Mouse (Mus musculus) liver, postnatal 0 days (tissue): Measurements from ENCODE around the gene Myh6. TPM values are rescaled to one million over a fixed set of nuclear protein-coding genes. Genes with fewer than 3 reads are reported as not detected.
"Not testable (repeated sequence)": the region's sequence is repeated elsewhere in the genome, so short reads cannot be mapped to it uniquely, and the experiment has no call there.

Experiments
- ATAC-seq: fragments of 200-750 bp; cut with Nextera tagmentation; 2 replicates; pipeline ENCODE4 v1.8.0; 2017; ENCODE audit warnings: mild to moderate bottlenecking, moderate library complexity
- DNase-seq: peaks from one replicate; pipeline ENCODE4 v3.0.0-alpha.2; 2016
- H3K27ac ChIP-seq: fragments of 300-500 bp; sonication (generic); 2 replicates; pipeline ENCODE4 v1.5.1; 2014; ENCODE audit warnings: antibody characterized with exemption, moderate library complexity, mild to moderate bottlenecking, low read depth
- H3K27me3 ChIP-seq: fragments of 300-500 bp; sonication (generic); 2 replicates; pipeline ENCODE4 v1.6.1; 2014; ENCODE audit warnings: low read length, control low read depth, mixed read lengths; ENCODE audit not compliant: insufficient read depth
- H3K36me3 ChIP-seq: fragments of 300-500 bp; sonication (generic); replicated peaks from 2 replicates; pipeline ENCODE4 v1.6.1; 2014; ENCODE audit warnings: mild to moderate bottlenecking, control low read depth, low read length, moderate library complexity, mixed read lengths; ENCODE audit not compliant: insufficient read depth
- H3K4me1 ChIP-seq: fragments of 300-500 bp; sonication (generic); 2 replicates; pipeline ENCODE4 v1.6.1; 2014; ENCODE audit warnings: antibody characterized with exemption, mild to moderate bottlenecking, control low read depth; ENCODE audit not compliant: insufficient read depth
- H3K4me2 ChIP-seq: fragments of 300-500 bp; sonication (generic); 2 replicates; pipeline ENCODE4 v1.6.1; 2014; ENCODE audit warnings: low read depth, mild to moderate bottlenecking, low read length, moderate library complexity, mixed read lengths
- H3K4me3 ChIP-seq: fragments of 300-500 bp; sonication (generic); 2 replicates; pipeline ENCODE4 v1.5.1; 2014; ENCODE audit warnings: low read depth, low read length
- H3K9ac ChIP-seq: fragments of 300-500 bp; sonication (generic); replicated peaks from 2 replicates; pipeline ENCODE4 v1.6.1; 2014; ENCODE audit warnings: mild to moderate bottlenecking, moderate library complexity
- H3K9me3 ChIP-seq: fragments of 300-500 bp; sonication (generic); 2 replicates; pipeline ENCODE4 v1.6.1; 2016; ENCODE audit warnings: mild to moderate bottlenecking, control low read depth, low read length, mixed read lengths
- CTCF ChIP-seq: sonication (generic); IDR thresholded peaks from 2 replicates; pipeline ENCODE4 v1.5.1; 2016; ENCODE audit warnings: antibody characterized with exemption, low read depth
- EP300 ChIP-seq: IDR thresholded peaks from 2 replicates; pipeline ENCODE4 v1.6.1; 2016; ENCODE audit warnings: antibody characterized with exemption, low read depth, mild to moderate bottlenecking
- WGBS: fragments of 180-500 bp; shearing (Covaris S2); extraction: QIAGEN DNeasy Blood & Tissue Kit; methylation state at CpG from one replicate; pipeline ENCODE4 v1.1.7; 2014; ENCODE audit not compliant: insufficient replicate concordance; 5-methylcytosine and 5-hydroxymethylcytosine counted together
- polyA plus RNA-seq: library from polyadenylated mRNA; unstranded; fragments of >200 nt; fragmentation: Nextera tagmentation; extraction: Ambion mirVana; gene quantifications from 2 replicates; pipeline ENCODE4 v1.2.1, GENCODE M21; 2015

Myh6 gene
- polyA plus RNA-seq, 1 experiment from 2014 or later: 0.36 TPM

GRCm38 (mm10) chr14:54974068-54974791 is 7.5 kb upstream of the Myh6 start:
- TF ChIP-seq EP300: no peak
- TF ChIP-seq CTCF: no peak
- H3K4me3 ChIP-seq: no peak overlapping the region
- no peak overlapping the region for H3K4me2 ChIP-seq
- no peak overlapping the region for H3K9ac ChIP-seq
- 72% methylated on average over 6 of the region's 6 CpGs for WGBS
- H3K27ac ChIP-seq: no peak overlapping the region
- H3K36me3 ChIP-seq: no peaks in the 10 kb centered on the region
- ATAC-seq: no peak
- no peak for DNase-seq
- no peaks in the 10 kb centered on the region for H3K9me3 ChIP-seq
- no peaks in the 10 kb centered on the region for H3K27me3 ChIP-seq
- H3K4me1 ChIP-seq: no peaks in the 10 kb centered on the region

- not testable (repeated sequence) for H3K4me3 ChIP-seq, DNase-seq, H3K4me1 ChIP-seq, H3K9me3 ChIP-seq, H3K36me3 ChIP-seq, H3K4me2 ChIP-seq, H3K27ac ChIP-seq, ATAC-seq, H3K27me3 ChIP-seq, H3K9ac ChIP-seq
- 79% methylated on average over 8 of the region's 11 CpGs for WGBS
These were observed 6.1 kb upstream of the Myh6 start for GRCm38 (mm10) chr14:54972786-54973185.

GRCm38 (mm10) chr14:54968344-54968743 is 1.6 kb upstream of the Myh6 start:
- no peak for TF ChIP-seq EP300
- no peak for TF ChIP-seq CTCF
- ATAC-seq (no peak), DNase-seq (no peak)
- Histone ChIP-seq H3K27me3 (no peaks in the 10 kb centered on the region), H3K4me3 (no peak overlapping the region), H3K4me2 (no peak overlapping the region), H3K9me3 (no peaks in the 10 kb centered on the region), H3K9ac (no peak overlapping the region), H3K27ac (no peak overlapping the region), H3K4me1 (no peaks in the 10 kb centered on the region), H3K36me3 (no peaks in the 10 kb centered on the region)

- H3K9ac ChIP-seq: no peak overlapping the region
- ATAC-seq (no peak), DNase-seq (no peak)
- H3K27ac ChIP-seq: no peak overlapping the region
- H3K9me3 ChIP-seq: no peaks in the 10 kb centered on the region
- TF ChIP-seq CTCF (no peak), EP300 (no peak)
- no peak overlapping the region for H3K4me3 ChIP-seq
- no peak overlapping the region for H3K4me2 ChIP-seq
- H3K36me3 ChIP-seq: no peaks in the 10 kb centered on the region
- 70% methylated on average over 3 of the region's 3 CpGs for WGBS
- H3K27me3 ChIP-seq: no peaks in the 10 kb centered on the region
- H3K4me1 ChIP-seq: no peaks in the 10 kb centered on the region
These were observed 1.1 kb upstream of the Myh6 start for GRCm38 (mm10) chr14:54967874-54968273.

DNA sequence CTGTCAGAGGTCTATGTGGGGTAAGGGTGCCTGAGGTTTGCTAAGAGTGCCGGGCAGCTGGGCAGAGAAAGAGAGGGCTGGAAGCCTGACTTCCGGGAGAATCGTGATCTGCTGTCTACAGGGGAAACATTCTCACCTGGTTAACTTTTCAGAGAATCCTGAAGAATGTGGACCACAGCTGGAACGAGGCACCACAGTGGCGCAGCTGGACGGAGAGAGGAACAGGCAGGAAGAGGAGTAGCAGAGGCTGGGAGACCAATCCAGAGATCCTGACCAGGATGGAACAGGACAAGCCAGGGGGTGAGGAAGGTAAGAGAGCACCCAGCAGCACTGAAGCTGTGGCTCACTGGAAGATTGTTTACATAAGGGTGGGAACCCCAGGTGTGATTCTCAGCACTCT is 1.1 kb downstream of the Myh6 start:
- Histone ChIP-seq H3K4me1 (no peaks in the 10 kb centered on the region), H3K36me3 (no peaks in the 10 kb centered on the region), H3K27me3 (no peaks in the 10 kb centered on the region), H3K9me3 (no peaks in the 10 kb centered on the region), H3K4me2 (no peak overlapping the region), H3K27ac (no peak overlapping the region), H3K4me3 (no peak overlapping the region), H3K9ac (no peak overlapping the region)
- no peak for DNase-seq
- WGBS: 54% methylated on average over 6 of the region's 6 CpGs
- no peak for ATAC-seq
- TF ChIP-seq CTCF (no peak), EP300 (no peak)

DNA sequence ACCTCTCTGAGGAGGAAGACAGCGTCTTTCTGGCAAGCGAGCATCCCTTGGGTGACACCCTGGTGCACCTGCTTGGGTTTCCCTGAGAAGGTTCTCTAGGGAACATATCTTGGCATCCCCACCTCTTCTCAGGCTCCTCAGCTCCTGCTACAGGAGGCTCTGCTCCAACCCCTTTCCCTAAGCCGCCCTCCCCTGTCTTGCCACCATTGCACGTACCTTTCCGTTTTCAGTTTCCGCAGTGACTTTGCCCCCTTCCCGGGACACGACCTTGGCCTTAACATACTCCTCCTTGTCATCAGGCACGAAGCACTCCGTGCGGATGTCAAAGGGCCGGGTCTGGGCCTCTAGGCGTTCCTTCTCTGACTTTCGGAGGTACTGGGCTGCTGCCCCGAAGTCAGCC is 1.7 kb downstream of the Myh6 start:
- Histone ChIP-seq H3K4me3 (no peak overlapping the region), H3K9me3 (no peaks in the 10 kb centered on the region), H3K27me3 (no peaks in the 10 kb centered on the region), H3K4me1 (no peaks in the 10 kb centered on the region), H3K27ac (no peak overlapping the region), H3K4me2 (no peak overlapping the region), H3K36me3 (no peaks in the 10 kb centered on the region), H3K9ac (no peak overlapping the region)
- TF ChIP-seq EP300 (no peak), CTCF (no peak)
- DNase-seq (no peak), ATAC-seq (no peak)
- WGBS: 69% methylated on average over 15 of the region's 15 CpGs

GRCm38 (mm10) chr14:54963727-54964126 is 3.0 kb downstream of the Myh6 start:
- Histone ChIP-seq H3K36me3 (no peaks in the 10 kb centered on the region), H3K27me3 (no peaks in the 10 kb centered on the region), H3K27ac (no peak overlapping the region), H3K4me3 (no peak overlapping the region), H3K4me1 (no peaks in the 10 kb centered on the region), H3K4me2 (no peak overlapping the region), H3K9me3 (no peaks in the 10 kb centered on the region), H3K9ac (no peak overlapping the region)
- 74% methylated on average over 11 of the region's 11 CpGs for WGBS
- TF ChIP-seq CTCF (no peak), EP300 (no peak)
- DNase-seq (no peak), ATAC-seq (no peak)
